Mouse (Mus musculus) midbrain, embryonic 11.5 days (tissue): ENCODE measurements around the gene Zfr. TPM values are rescaled to one million over a fixed set of nuclear protein-coding genes. Genes with fewer than 3 reads are reported as not detected.

Experiments used
- ATAC-seq: fragments of 200-750 bp; cut with Nextera tagmentation; 2 replicates; pipeline ENCODE4 v1.8.0; 2017; ENCODE audit warnings: moderate TSS enrichment, moderate library complexity; ENCODE audit not compliant: low FRiP score
- DNase-seq: peaks from one replicate; pipeline ENCODE4 v3.0.0; 2015; ENCODE audit warnings: low spot score; ENCODE audit errors: missing footprints
- H3K27ac ChIP-seq: fragments of 300-500 bp; sonication (generic); 2 replicates; pipeline ENCODE4 v1.5.1; 2014; ENCODE audit warnings: low read depth, low read length
- H3K27me3 ChIP-seq: fragments of 300-500 bp; sonication (generic); 2 replicates; pipeline ENCODE4 v1.6.1; 2014; ENCODE audit warnings: mild to moderate bottlenecking, low read length, moderate library complexity, mixed read lengths; ENCODE audit not compliant: control insufficient read depth, insufficient read depth
- H3K36me3 ChIP-seq: fragments of 300-500 bp; sonication (generic); 2 replicates; pipeline ENCODE4 v1.6.1; 2014; ENCODE audit warnings: mild to moderate bottlenecking, low read length, moderate library complexity, mixed read lengths; ENCODE audit not compliant: control insufficient read depth, insufficient read depth
- H3K4me1 ChIP-seq: fragments of 300-500 bp; sonication (generic); 2 replicates; pipeline ENCODE4 v1.6.1; 2014; ENCODE audit warnings: low read length; ENCODE audit not compliant: control insufficient read depth, insufficient read depth
- H3K4me2 ChIP-seq: fragments of 300-500 bp; sonication (generic); 2 replicates; pipeline ENCODE4 v1.6.1; 2014; ENCODE audit warnings: mild to moderate bottlenecking, moderate library complexity
- H3K4me3 ChIP-seq: fragments of 300-500 bp; sonication (generic); 2 replicates; pipeline ENCODE4 v1.5.1; 2014; ENCODE audit warnings: low read depth, low read length
- H3K9ac ChIP-seq: fragments of 300-500 bp; sonication (generic); 2 replicates; pipeline ENCODE4 v1.6.1; 2014; ENCODE audit warnings: low read length
- H3K9me3 ChIP-seq: fragments of 300-500 bp; sonication (generic); 2 replicates; pipeline ENCODE4 v1.6.1; 2016; ENCODE audit warnings: low read length; ENCODE audit not compliant: control insufficient read depth
- WGBS: fragments of 180-500 bp; shearing (Covaris S2); extraction: QIAGEN DNeasy Blood & Tissue Kit; methylation state at CpG from one replicate; pipeline ENCODE4 v1.1.7; 2014; 5-methylcytosine and 5-hydroxymethylcytosine counted together
- polyA plus RNA-seq: library from polyadenylated mRNA; unstranded; fragments of >200 nt; fragmentation: Nextera tagmentation; extraction: Ambion mirVana; gene quantifications from 2 replicates; pipeline ENCODE4 v1.2.1, GENCODE M21; 2014

The Zfr gene
- 137 and 138 TPM in 2 replicates for polyA plus RNA-seq

- peaks cover 13% of the 10 kb centered on the region for H3K4me1 ChIP-seq
- peak; percentile 94 for ATAC-seq
- H3K27me3 ChIP-seq = no peaks in the 10 kb centered on the region
- H3K4me3 ChIP-seq = peak within 1 kb of the TSS; percentile 99
- peak within 1 kb of the TSS; percentile 88 for H3K4me2 ChIP-seq
- peak within 1 kb of the TSS; percentile 85 for H3K27ac ChIP-seq
- WGBS = under 1% methylated on average over 44 of the region's 59 CpGs
- no peaks in the 10 kb centered on the region for H3K9me3 ChIP-seq
- H3K36me3 ChIP-seq = no peaks in the 10 kb centered on the region
- peak within 1 kb of the TSS; percentile 98 for H3K9ac ChIP-seq
- peak; percentile 99 for DNase-seq
Observed at GRCm38 (mm10) chr15:12117242-12118092, at the start of gene Zfr. Gene Zfr (plus strand): TSS chr15:12117831.

GRCm38 (mm10) chr15:12067971-12068370, 49.7 kb upstream of the Zfr start:
- H3K4me1 ChIP-seq = 0 out of 2 replicates have a peak, but pooled peaks cover 3% of the 10 kb centered on the region
- H3K27me3 ChIP-seq = no peaks in the 10 kb centered on the region
- H3K9ac ChIP-seq = no peak overlapping the region
- DNase-seq (no peak), ATAC-seq (no peak)
- WGBS = 81% methylated on average over 2 of the region's 2 CpGs
- no peak overlapping the region for H3K27ac ChIP-seq
- no peak overlapping the region for H3K4me3 ChIP-seq
- no peak overlapping the region for H3K4me2 ChIP-seq
- no peaks in the 10 kb centered on the region for H3K9me3 ChIP-seq
- H3K36me3 ChIP-seq = no peaks in the 10 kb centered on the region

- H3K4me3 ChIP-seq = no peak overlapping the region
- ATAC-seq (no peak), DNase-seq (no peak)
- H3K4me2 ChIP-seq = no peak overlapping the region
- no peaks in the 10 kb centered on the region for H3K27me3 ChIP-seq
- no peak overlapping the region for H3K9ac ChIP-seq
- WGBS = 72% methylated on average over 9 of the region's 9 CpGs
- H3K9me3 ChIP-seq = no peaks in the 10 kb centered on the region
- H3K4me1 ChIP-seq = 0 out of 2 replicates have a peak, but pooled peaks cover 3% of the 10 kb centered on the region
- H3K27ac ChIP-seq = no peak overlapping the region
- H3K36me3 ChIP-seq = no peaks in the 10 kb centered on the region
Observed at GRCm38 (mm10) chr15:12068395-12069218, 49.0 kb upstream of the Zfr start.

- DNase-seq (peak; percentile 44), ATAC-seq (no peak)
- H3K27me3 ChIP-seq = no peaks in the 10 kb centered on the region
- no peak overlapping the region for H3K27ac ChIP-seq
- no peak overlapping the region for H3K4me2 ChIP-seq
- H3K9ac ChIP-seq = no peak overlapping the region
- no peaks in the 10 kb centered on the region for H3K36me3 ChIP-seq
- no peak overlapping the region for H3K4me3 ChIP-seq
- 89% methylated on average over 7 of the region's 7 CpGs for WGBS
- no peaks in the 10 kb centered on the region for H3K4me1 ChIP-seq
- no peaks in the 10 kb centered on the region for H3K9me3 ChIP-seq
Observed at GRCm38 (mm10) chr15:12072709-12073336, 44.8 kb upstream of the Zfr start.

- Histone ChIP-seq H3K27me3 (no peaks in the 10 kb centered on the region), H3K27ac (no peak overlapping the region), H3K4me1 (no peaks in the 10 kb centered on the region), H3K4me3 (no peak overlapping the region), H3K9me3 (no peaks in the 10 kb centered on the region), H3K9ac (no peak overlapping the region), H3K36me3 (no peaks in the 10 kb centered on the region), H3K4me2 (no peak overlapping the region)
- DNase-seq (peak; percentile 26), ATAC-seq (no peak)
- WGBS = 91% methylated on average over 6 of the region's 6 CpGs
Observed at GRCm38 (mm10) chr15:12074426-12074825, 43.2 kb upstream of the Zfr start.

- DNase-seq (peak; percentile 4), ATAC-seq (no peak)
- Histone ChIP-seq H3K4me2 (no peak overlapping the region), H3K4me1 (no peaks in the 10 kb centered on the region), H3K27me3 (no peaks in the 10 kb centered on the region), H3K4me3 (no peak overlapping the region), H3K36me3 (no peaks in the 10 kb centered on the region), H3K27ac (no peak overlapping the region), H3K9ac (no peak overlapping the region), H3K9me3 (no peaks in the 10 kb centered on the region)
- WGBS = 91% methylated on average over 13 of the region's 13 CpGs
Observed at GRCm38 (mm10) chr15:12082344-12082743, 35.3 kb upstream of the Zfr start.

- H3K9ac ChIP-seq = no peak overlapping the region
- no peaks in the 10 kb centered on the region for H3K27me3 ChIP-seq
- 82% methylated on average over 6 of the region's 6 CpGs for WGBS
- no peak overlapping the region for H3K4me2 ChIP-seq
- H3K9me3 ChIP-seq = no peaks in the 10 kb centered on the region
- ATAC-seq = no peak
- H3K4me3 ChIP-seq = no peak overlapping the region
- H3K4me1 ChIP-seq = no peaks in the 10 kb centered on the region
- H3K27ac ChIP-seq = no peak overlapping the region
- H3K36me3 ChIP-seq = no peaks in the 10 kb centered on the region
- no peak for DNase-seq
Observed at GRCm38 (mm10) chr15:12084164-12084563, 33.5 kb upstream of the Zfr start.

GRCm38 (mm10) chr15:12084859-12085258, 32.8 kb upstream of the Zfr start:
- Histone ChIP-seq H3K4me1 (no peaks in the 10 kb centered on the region), H3K4me2 (no peak overlapping the region), H3K9ac (no peak overlapping the region), H3K9me3 (no peaks in the 10 kb centered on the region), H3K4me3 (no peak overlapping the region), H3K27me3 (no peaks in the 10 kb centered on the region), H3K36me3 (no peaks in the 10 kb centered on the region), H3K27ac (no peak overlapping the region)
- ATAC-seq = no peak
- 85% methylated on average over 4 of the region's 4 CpGs for WGBS
- DNase-seq = peak; percentile 88
